Mouse (Mus musculus): ENCODE data around the gene Ube3b. TPM values are rescaled to one million over a fixed set of nuclear protein-coding genes. Genes with fewer than 3 reads are reported as not detected.

The Ube3b gene
- polyA plus RNA-seq, 1 experiment from 2014 or later, result 29.7 TPM

Small RNA genes lying within 50 kb of the gene (microRNA-seq; reads per million reads assigned to microRNA genes)
- gene Mir7027 (ENCODE audit: borderline number of aligned reads), result not detected

Other genes starting within 250 kb of the Ube3b start
- gene Acacb, start 234.1 kb upstream of the Ube3b start, polyA plus RNA-seq (2015; fragmentation: Nextera tagmentation; extraction: Ambion mirVana), result 0.80 and 1.1 TPM in 2 replicates
- 0.05 and 0.13 TPM in 2 replicates for gene Foxn4, start 106.8 kb upstream of the Ube3b start, polyA plus RNA-seq (2015; fragmentation: Nextera tagmentation; extraction: Ambion mirVana)
- 0.27 and 0.55 TPM in 2 replicates for gene Myo1h, start 91.4 kb upstream of the Ube3b start, polyA plus RNA-seq (2015; fragmentation: Nextera tagmentation; extraction: Ambion mirVana)
- gene Kctd10, start 99 bp upstream of the Ube3b start, polyA plus RNA-seq (2015; fragmentation: Nextera tagmentation; extraction: Ambion mirVana), result 65.6 and 65.8 TPM in 2 replicates
- gene Mmab, start 63.5 kb downstream of the Ube3b start, polyA plus RNA-seq (2015; fragmentation: Nextera tagmentation; extraction: Ambion mirVana), result 13.1 and 13.9 TPM in 2 replicates
- gene Mvk, start 63.7 kb downstream of the Ube3b start, polyA plus RNA-seq (2015; fragmentation: Nextera tagmentation; extraction: Ambion mirVana), result 23.0 and 23.6 TPM in 2 replicates
- 1.6 and 2.3 TPM in 2 replicates for gene Fam222a, start 187.4 kb downstream of the Ube3b start, polyA plus RNA-seq (2015; fragmentation: Nextera tagmentation; extraction: Ambion mirVana)

All from thymus, postnatal 0 days (tissue).